Mouse (Mus musculus) bone marrow macrophage, adult 2 months (primary cell): ENCODE measurements at regions not wholly inside any gene's neighbourhood (a gene's known extent, or its start where the extent isn't known, plus 50 kb on each side); places are given as distances from the start of the nearest gene placed in this dataset.

Experiments
- H3K27ac ChIP-seq: 2 replicates; pipeline ENCODE4 v1.5.1; 2012; ENCODE audit warnings: low read depth, low read length; ENCODE audit not compliant: insufficient read depth
- H3K4me1 ChIP-seq: 2 replicates; pipeline ENCODE4 v1.6.1; 2012; ENCODE audit warnings: low read length; ENCODE audit not compliant: control insufficient read depth, insufficient read depth
- H3K4me3 ChIP-seq: 2 replicates; pipeline ENCODE4 v1.5.1; 2012; ENCODE audit warnings: mild to moderate bottlenecking, low read length, moderate library complexity; ENCODE audit not compliant: insufficient read depth
- CTCF ChIP-seq: IDR thresholded peaks from 2 replicates; pipeline ENCODE4 v1.5.1; 2012; ENCODE audit warnings: low read depth, mild to moderate bottlenecking, low read length, moderate library complexity
- POLR2A ChIP-seq: IDR thresholded peaks from 2 replicates; pipeline ENCODE4 v1.6.1; 2012; ENCODE audit warnings: mild to moderate bottlenecking, low read depth, low read length, borderline replicate concordance

GRCm38 (mm10) chr2:172813906-172814305 lies 126.2 kb downstream of the Bmp7 start:
- H3K27ac ChIP-seq = no peak overlapping the region
- no peaks in the 10 kb centered on the region for H3K4me1 ChIP-seq
- H3K4me3 ChIP-seq = no peak overlapping the region
- TF ChIP-seq CTCF (no peak), POLR2A (no peak)

- Histone ChIP-seq H3K4me3 (no peak overlapping the region), H3K4me1 (no peaks in the 10 kb centered on the region), H3K27ac (no peak overlapping the region)
- TF ChIP-seq POLR2A (no peak), CTCF (no peak)
Observed at GRCm38 (mm10) chr2:172815146-172815545, 125.0 kb downstream of the Bmp7 start.

- Histone ChIP-seq H3K4me1 (no peaks in the 10 kb centered on the region), H3K4me3 (no peak overlapping the region), H3K27ac (no peak overlapping the region)
- TF ChIP-seq POLR2A = no peak
- TF ChIP-seq CTCF = no peak
Observed at GRCm38 (mm10) chr2:172817058-172817745, 122.9 kb downstream of the Bmp7 start.
